ENCODE assay signal across 10 mouse cellular contexts in genomic region chr6:72690595-72690994, GRCm38 (mm10).
DNase-seq lines count a peak whose midpoint lies in the region; ATAC-seq and TF ChIP-seq lines count a peak whose summit lies in the region.
"Had no signal": no experiment of that assay in that cellular context is flagged by ENCODE, and none has a peak within 500 bp of the region (broad histone marks: within the 10 kb centered on the region; RNA-seq: fewer than 3 reads in every experiment).

No protein-coding gene starts in this region.

- TF ChIP-seq EP300 in heart, postnatal 0 days (IDR thresholded peaks at IDR 0.05; ENCODE audit: low read depth): no peak

- H3K27ac ChIP-seq in heart, postnatal 0 days (ENCODE audit: low read depth): peak overlapping the region; percentile 31
- peak overlapping the region; percentile 77 for H3K27ac ChIP-seq in limb, embryonic 15.5 days
- H3K27ac ChIP-seq in midbrain, embryonic 16.5 days (ENCODE audit: low read length): no peak overlapping the region

- no peak overlapping the region for H3K9ac ChIP-seq in heart, postnatal 0 days (replicated peaks; ENCODE audit: low read depth, low read length)
- H3K9ac ChIP-seq in limb, embryonic 15.5 days: no peak overlapping the region
- no peak overlapping the region for H3K9ac ChIP-seq in midbrain, embryonic 16.5 days (ENCODE audit: low read depth, low read length)
- H3K9ac ChIP-seq: forebrain, postnatal 0 days had no signal

- no peaks in the 10 kb centered on the region for H3K9me3 ChIP-seq in heart, postnatal 0 days (replicated peaks; ENCODE audit: control insufficient read depth, low read length)
- no peaks in the 10 kb centered on the region for H3K9me3 ChIP-seq in limb, embryonic 15.5 days
- H3K9me3 ChIP-seq in midbrain, embryonic 16.5 days (replicated peaks; ENCODE audit: control insufficient read depth, low read length, poor library complexity, severe bottlenecking): no peaks in the 10 kb centered on the region

- no peak for DNase-seq in heart, postnatal 0 days (ENCODE audit: low spot score)
- DNase-seq in heart, postnatal 14 days: no peak
- peak; percentile 89 for DNase-seq in R1 (ENCODE audit: low read depth, low spot score)
- peak; percentile 42 for DNase-seq in kidney, adult 18-20 months
- no peak for DNase-seq in layer of hippocampus, postnatal 10 days (ENCODE audit: low spot score in 2 of 2)
- DNase-seq in cerebellum, postnatal 14 days: no peak
- DNase-seq: cerebellum, postnatal 36 days; forebrain, postnatal 0 days had no signal

- intact Hi-C loops in heart, postnatal 14 days (cut with DNase I): no loop called here

- no peaks in the 10 kb centered on the region for H3K27me3 ChIP-seq in heart, postnatal 0 days (ENCODE audit: control insufficient read depth, insufficient read depth, low read length)
- H3K27me3 ChIP-seq in limb, embryonic 15.5 days: no peaks in the 10 kb centered on the region
- H3K27me3 ChIP-seq in midbrain, embryonic 16.5 days (ENCODE audit: control insufficient read depth, insufficient read depth, low read depth, low read length): no peaks in the 10 kb centered on the region

- peaks cover 40% of the 10 kb centered on the region for H3K4me1 ChIP-seq in heart, postnatal 0 days (ENCODE audit: control insufficient read depth, insufficient read depth)
- peaks cover 70% of the 10 kb centered on the region for H3K4me1 ChIP-seq in limb, embryonic 15.5 days
- H3K4me1 ChIP-seq in midbrain, embryonic 16.5 days (ENCODE audit: control insufficient read depth, insufficient read depth, low read length): no peaks in the 10 kb centered on the region

- H3K4me3 ChIP-seq in heart, postnatal 0 days (ENCODE audit: low read depth, low read length): no peak overlapping the region
- H3K4me3 ChIP-seq in limb, embryonic 15.5 days: no peak overlapping the region
- H3K4me3 ChIP-seq in midbrain, embryonic 16.5 days (ENCODE audit: low read depth, low read length): no peak overlapping the region

- H3K4me2 ChIP-seq in heart, postnatal 0 days (ENCODE audit: low read depth, low read length): 0 out of 2 replicates have a peak overlapping the region, but pooled peaks have one; percentile 4
- H3K4me2 ChIP-seq in limb, embryonic 15.5 days: no peak overlapping the region
- no peak overlapping the region for H3K4me2 ChIP-seq in midbrain, embryonic 16.5 days (ENCODE audit: low read length)

- 43% methylated on average over 10 of the region's 10 CpGs for WGBS in heart, postnatal 0 days
- WGBS in limb, embryonic 15.5 days: 59% methylated on average over 10 of the region's 10 CpGs
- 59% methylated on average over 10 of the region's 10 CpGs for WGBS in midbrain, embryonic 16.5 days

- TF ChIP-seq CTCF in heart, postnatal 0 days (IDR thresholded peaks at IDR 0.05; ENCODE audit: low read depth): no peak

- no peaks in the 10 kb centered on the region for H3K36me3 ChIP-seq in heart, postnatal 0 days (replicated peaks; ENCODE audit: control insufficient read depth, insufficient read depth, low read length)
- no peaks in the 10 kb centered on the region for H3K36me3 ChIP-seq in limb, embryonic 15.5 days
- H3K36me3 ChIP-seq in midbrain, embryonic 16.5 days (ENCODE audit: control insufficient read depth, insufficient read depth, low read length): no peaks in the 10 kb centered on the region

- ATAC-seq in heart, postnatal 0 days (ENCODE audit: insufficient read depth, low read depth): no peak
- ATAC-seq in limb, embryonic 15.5 days (ENCODE audit: insufficient number of reproducible peaks, low FRiP score, low TSS enrichment, low read depth): no peak
- no peak for ATAC-seq in midbrain, embryonic 16.5 days
- ATAC-seq: forebrain, postnatal 0 days had no signal

Comparison
In these comparisons a context has a peak if more than half of its experiments do, and no peak if none do; other contexts are left out.
1. DNase-seq: peak in R1 (single experiment) and kidney, adult 18-20 months (single experiment); none in heart, postnatal 0 days (single experiment), heart, postnatal 14 days (0 of 2), layer of hippocampus, postnatal 10 days (0 of 2) and cerebellum, postnatal 14 days (0 of 2).